Mouse (Mus musculus): ENCODE data around the gene Olfr142.
"Not testable (repeated sequence)": the region's sequence is repeated elsewhere in the genome, so short reads cannot be mapped to it uniquely, and the experiment has no call there.

Gene Olfr142

DNA sequence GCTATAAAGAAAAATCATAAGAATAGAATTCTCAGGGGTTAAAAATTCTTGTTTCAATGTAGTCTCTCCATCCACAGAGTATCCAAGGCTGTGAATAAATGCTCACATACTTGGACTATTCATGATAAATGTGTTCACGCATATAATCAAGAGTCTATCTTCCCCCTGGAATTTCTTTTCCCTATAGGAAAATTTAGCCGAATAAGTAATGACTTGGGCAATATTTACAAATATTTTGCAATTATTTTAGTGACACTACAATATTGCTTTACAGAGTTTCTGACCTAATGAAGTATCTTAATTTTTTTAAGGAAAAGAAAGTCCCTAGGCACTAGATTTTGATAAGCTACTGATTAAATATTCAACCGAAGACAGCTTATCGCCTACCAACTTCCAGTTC lies at the start of gene Olfr142:
Gene Olfr142, minus strand, starts transcription at position 101 of the 400 bp plus-strand sequence.
- DNase-seq = no peak

DNA sequence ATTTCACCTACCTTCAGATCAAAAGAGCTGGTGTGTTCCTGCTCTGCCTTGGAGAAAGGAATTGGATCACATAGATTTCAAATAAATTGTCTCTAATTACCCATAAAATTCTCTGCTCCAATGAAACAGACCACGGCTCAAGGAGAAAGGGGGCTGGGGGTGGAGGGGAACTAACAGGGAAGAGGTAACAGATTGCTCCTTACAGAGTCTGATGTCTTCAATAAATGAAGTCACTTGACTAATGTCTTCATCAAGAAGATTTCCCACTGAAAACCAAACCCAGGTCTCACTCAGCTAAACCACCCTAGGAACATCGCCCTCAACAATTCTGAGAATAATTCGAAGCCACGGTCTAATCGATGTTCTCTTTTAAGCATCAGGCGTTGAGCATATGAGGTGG lies 35.3 kb upstream of the Olfr142 start, which contains the start of gene Olfr1272:
Gene Olfr1272, minus strand, starts transcription at position 101 of the 400 bp plus-strand sequence.
- DNase-seq = no peak

DNA sequence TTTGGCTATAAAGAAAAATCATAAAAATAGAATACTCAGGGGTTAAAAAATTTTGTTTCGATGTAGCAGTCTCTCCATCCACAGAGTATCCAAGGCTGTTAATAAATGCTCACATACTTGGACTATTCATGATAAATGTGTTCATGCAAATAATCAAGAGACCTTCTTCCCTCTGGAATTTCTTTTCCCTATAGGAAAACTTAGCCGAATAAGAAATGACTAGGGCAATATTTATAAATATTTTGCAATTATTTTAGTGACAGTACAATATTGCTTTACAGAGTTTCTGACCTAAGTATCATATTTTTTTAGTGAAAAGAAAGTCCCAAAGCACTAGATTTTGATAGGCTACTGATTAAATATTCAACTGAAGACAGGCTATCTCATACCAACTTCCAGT lies 13.5 kb upstream of the Olfr142 start, which contains the start of gene Olfr1271:
Gene Olfr1271, minus strand, starts transcription at position 101 of the 400 bp plus-strand sequence.
- no peak for DNase-seq

DNA sequence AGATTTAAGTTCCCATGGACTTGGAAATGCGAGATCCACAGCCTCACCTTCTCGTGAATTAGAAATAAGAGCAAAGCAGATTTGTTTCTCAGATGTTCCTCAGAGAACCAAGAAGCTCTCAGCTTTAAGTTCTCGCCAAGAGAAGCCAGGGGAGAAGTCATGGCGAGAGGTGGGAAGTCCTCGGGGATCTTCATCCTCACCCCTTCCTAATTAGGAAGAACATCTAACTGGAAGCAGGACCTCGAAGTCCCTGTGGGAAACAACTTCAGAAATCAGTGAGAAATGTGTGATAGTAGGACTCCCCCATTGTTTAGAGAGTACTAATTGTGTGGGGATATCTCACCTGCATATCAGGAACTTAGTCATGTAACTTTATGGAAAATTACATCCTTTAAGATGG lies 33.0 kb downstream of the Olfr142 start, which contains the start of gene Olfr1506:
Gene Olfr1506, minus strand, starts transcription at position 101 of the 400 bp plus-strand sequence.
- not testable (repeated sequence) for DNase-seq
